Mouse (Mus musculus) myocyte (in vitro differentiated cells): ENCODE data around the gene A630095N17Rik.

Experiments used
- CEBPB ChIP-seq: IDR thresholded peaks from 2 replicates; pipeline ENCODE4 v1.6.1; 2011; ENCODE audit warnings: mild to moderate bottlenecking, moderate library complexity; ENCODE audit not compliant: poor library complexity, insufficient read depth, severe bottlenecking
- E2F4 ChIP-seq: IDR thresholded peaks from one replicate; pipeline ENCODE4 v1.6.1; 2011; ENCODE audit warnings: mild to moderate bottlenecking, control low read depth, moderate library complexity; ENCODE audit not compliant: insufficient read depth
- MAX ChIP-seq: IDR thresholded peaks from one replicate; pipeline ENCODE4 v1.6.1; 2011; ENCODE audit warnings: low read depth, mild to moderate bottlenecking, control low read depth
- MYOG ChIP-seq, 3 experiments: IDR thresholded peaks; one replicate each; pipeline ENCODE4 v1.6.1; 2011; ENCODE audit warnings: control low read depth in 2 of 3, low read depth in 2 of 3, mild to moderate bottlenecking in 2 of 3; ENCODE audit not compliant: insufficient read length in 2 of 3, control insufficient read depth in 1 of 3, insufficient read depth in 1 of 3
- POLR2A ChIP-seq: IDR thresholded peaks from one replicate; pipeline ENCODE4 v1.6.1; 2011; ENCODE audit warnings: low read depth, mild to moderate bottlenecking, control low read depth, moderate library complexity; ENCODE audit not compliant: insufficient read length
- TCF3 ChIP-seq: IDR thresholded peaks from one replicate; pipeline ENCODE4 v1.6.1; 2011; ENCODE audit warnings: low read depth, control low read depth; ENCODE audit not compliant: insufficient read length
- USF1 ChIP-seq: IDR thresholded peaks from one replicate; pipeline ENCODE4 v1.6.1; 2011; ENCODE audit warnings: low read depth, mild to moderate bottlenecking, control low read depth, moderate library complexity

- TF ChIP-seq MYOG (IDR thresholded peaks at IDR 0.05; ENCODE audit: control insufficient read depth in 1 of 3, insufficient read depth in 1 of 3, insufficient read length in 2 of 3, low read depth in 2 of 3): no peak
- no peak for TF ChIP-seq POLR2A
- TF ChIP-seq TCF3: no peak
- TF ChIP-seq E2F4: no peak
- TF ChIP-seq MAX: no peak
- TF ChIP-seq USF1: no peak
- no peak for TF ChIP-seq CEBPB
Measured at GRCm38 (mm10) chr1:75255516-75256046, 23.7 kb upstream of the A630095N17Rik start.
